Mouse (Mus musculus) mouse embryonic stem cell (cell line): ENCODE data around the gene Hist1h1b.
"Not testable (repeated sequence)": the region's sequence is repeated elsewhere in the genome, so short reads cannot be mapped to it uniquely, and the experiment has no call there.

Experiments
- in situ Hi-C, 2 experiments: fragments of 300-500 bp; cut with MboI; formaldehyde crosslinking; loops; 1 replicate in 1 of 2; 3 replicates in 1 of 2; pipeline ENCODE4 v1.14.3; 2019 to 2020; ENCODE audit warnings: low sequenced_read_pairs in 2 of 2, low pct_unique_long_range_greater_than_20kb in 1 of 2, mixed read lengths in 1 of 2; ENCODE audit not compliant: unreplicated experiment in 1 of 2

The Hist1h1b gene

GRCm38 (mm10) chr13:21734906-21735767 lies 45.3 kb downstream of the Hist1h1b start, which contains the start of gene Hist1h4j:
Gene Hist1h4j, plus strand, starts transcription at chr13:21735064.
- in situ Hi-C loops, result not testable (repeated sequence)

GRCm38 (mm10) chr13:21734010-21734905 lies 46.2 kb downstream of the Hist1h1b start:
- in situ Hi-C loops, result no loop called here

- in situ Hi-C loops, result no loop called here
Observed at GRCm38 (mm10) chr13:21733466-21733865, 47.0 kb downstream of the Hist1h1b start.
